Mouse (Mus musculus): Measurements from ENCODE around the gene Myrf. TPM values are rescaled to one million over a fixed set of nuclear protein-coding genes. Genes with fewer than 3 reads are reported as not detected.

The Myrf gene
- polyA plus RNA-seq, 1 experiment from 2014 or later = 1.7 TPM

GRCm38 (mm10) chr19:10190796-10191195 lies 49.8 kb downstream of the Myrf start:
- Histone ChIP-seq H3K9me3 (ENCODE audit: control insufficient read depth, low read length) (no peaks in the 10 kb centered on the region), H3K36me3 (ENCODE audit: control insufficient read depth, insufficient read depth, low read length) (peaks cover 72% of the 10 kb centered on the region), H3K4me3 (ENCODE audit: low read depth, low read length) (no peak overlapping the region), H3K4me2 (no peak overlapping the region), H3K9ac (ENCODE audit: low read length) (no peak overlapping the region), H3K27ac (ENCODE audit: low read depth, low read length) (no peak overlapping the region), H3K4me1 (ENCODE audit: control insufficient read depth, insufficient read depth, low read length) (no peaks in the 10 kb centered on the region), H3K27me3 (ENCODE audit: control insufficient read depth, insufficient read depth, low read length) (no peaks in the 10 kb centered on the region)
- DNase-seq (ENCODE audit: low spot score, missing footprints) (peak; percentile 97), ATAC-seq (ENCODE audit: low FRiP score) (peak; percentile 40; the same call in 1 of the 2 replicates)
- WGBS = 53% methylated on average over 2 of the region's 2 CpGs

DNA sequence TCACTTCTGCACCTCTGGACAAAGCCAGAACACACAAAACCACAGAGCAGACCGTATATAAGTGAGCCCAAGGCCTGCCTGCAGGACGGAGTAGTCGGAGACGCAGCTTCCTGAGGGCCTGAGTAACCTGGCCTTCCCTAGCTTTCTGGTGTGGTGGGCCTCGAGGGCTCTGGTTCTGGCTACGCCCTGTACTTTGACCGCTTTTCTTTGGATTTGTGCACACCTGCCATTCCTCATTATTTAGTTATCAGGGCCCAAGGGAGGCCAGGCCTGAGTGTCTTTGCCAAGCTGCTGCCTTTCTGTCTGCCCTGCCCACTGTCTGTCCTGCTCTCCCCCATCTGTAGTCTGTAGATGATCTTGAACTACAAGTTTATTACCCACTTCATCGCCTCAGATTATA lies 50.6 kb downstream of the Myrf start:
- no peak for DNase-seq (ENCODE audit: low spot score, missing footprints)
- no peak overlapping the region for H3K4me2 ChIP-seq
- H3K27me3 ChIP-seq (ENCODE audit: control insufficient read depth, insufficient read depth, low read length) = no peaks in the 10 kb centered on the region
- no peak for ATAC-seq (ENCODE audit: low FRiP score)
- no peak overlapping the region for H3K4me3 ChIP-seq (ENCODE audit: low read depth, low read length)
- no peak overlapping the region for H3K27ac ChIP-seq (ENCODE audit: low read depth, low read length)
- no peaks in the 10 kb centered on the region for H3K9me3 ChIP-seq (ENCODE audit: control insufficient read depth, low read length)
- no peak overlapping the region for H3K9ac ChIP-seq (ENCODE audit: low read length)
- WGBS = 95% methylated on average over 8 of the region's 8 CpGs
- peaks cover 69% of the 10 kb centered on the region for H3K36me3 ChIP-seq (ENCODE audit: control insufficient read depth, insufficient read depth, low read length)
- H3K4me1 ChIP-seq (ENCODE audit: control insufficient read depth, insufficient read depth, low read length) = peaks cover 1% of the 10 kb centered on the region; the same call in 1 of the 2 replicates

GRCm38 (mm10) chr19:10189022-10189421 lies 51.5 kb downstream of the Myrf start:
- Histone ChIP-seq H3K27ac (ENCODE audit: low read depth, low read length) (no peak overlapping the region), H3K4me2 (no peak overlapping the region), H3K9me3 (ENCODE audit: control insufficient read depth, low read length) (no peaks in the 10 kb centered on the region), H3K36me3 (ENCODE audit: control insufficient read depth, insufficient read depth, low read length) (peaks cover 62% of the 10 kb centered on the region), H3K4me3 (ENCODE audit: low read depth, low read length) (no peak overlapping the region), H3K4me1 (ENCODE audit: control insufficient read depth, insufficient read depth, low read length) (peaks cover 10% of the 10 kb centered on the region), H3K9ac (ENCODE audit: low read length) (no peak overlapping the region), H3K27me3 (ENCODE audit: control insufficient read depth, insufficient read depth, low read length) (no peaks in the 10 kb centered on the region)
- DNase-seq (ENCODE audit: low spot score, missing footprints) (no peak), ATAC-seq (ENCODE audit: low FRiP score) (no peak)
- 92% methylated on average over 6 of the region's 6 CpGs for WGBS

DNA sequence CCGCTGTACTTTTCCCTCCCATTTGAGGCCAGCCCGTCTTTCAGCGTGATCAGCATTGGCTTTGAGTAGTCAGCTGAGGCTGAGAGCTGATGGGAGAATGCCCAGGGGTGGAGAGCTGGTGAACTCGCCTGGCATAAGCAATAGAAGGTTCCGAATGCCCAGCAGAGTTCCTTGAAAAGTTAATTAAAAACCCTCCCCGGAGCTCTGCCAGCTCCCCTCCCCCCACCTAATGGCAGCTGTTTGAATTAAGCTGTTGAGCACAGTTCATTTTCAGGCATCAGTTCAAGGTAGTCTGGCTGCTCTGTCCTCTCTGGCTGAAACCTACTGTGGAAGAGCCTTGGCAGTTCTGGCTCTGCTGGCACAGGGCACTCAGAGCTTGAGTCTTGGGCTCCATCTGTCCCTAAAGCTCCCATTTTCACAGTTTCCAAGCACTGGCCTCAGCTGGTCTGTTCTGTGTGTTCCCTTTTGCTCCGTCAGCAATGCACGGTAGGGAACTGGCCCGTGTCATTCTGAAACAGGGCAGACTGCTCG lies 52.2 kb downstream of the Myrf start:
- peaks cover 12% of the 10 kb centered on the region for H3K4me1 ChIP-seq (ENCODE audit: control insufficient read depth, insufficient read depth, low read length)
- ATAC-seq (ENCODE audit: low FRiP score) (no peak), DNase-seq (ENCODE audit: low spot score, missing footprints) (no peak)
- 86% methylated on average over 10 of the region's 10 CpGs for WGBS
- no peaks in the 10 kb centered on the region for H3K27me3 ChIP-seq (ENCODE audit: control insufficient read depth, insufficient read depth, low read length)
- no peak overlapping the region for H3K9ac ChIP-seq (ENCODE audit: low read length)
- H3K4me3 ChIP-seq (ENCODE audit: low read depth, low read length) = no peak overlapping the region
- no peak overlapping the region for H3K4me2 ChIP-seq
- peaks cover 56% of the 10 kb centered on the region for H3K36me3 ChIP-seq (ENCODE audit: control insufficient read depth, insufficient read depth, low read length)
- no peaks in the 10 kb centered on the region for H3K9me3 ChIP-seq (ENCODE audit: control insufficient read depth, low read length)
- no peak overlapping the region for H3K27ac ChIP-seq (ENCODE audit: low read depth, low read length)

GRCm38 (mm10) chr19:10186569-10186968 lies 54.0 kb downstream of the Myrf start:
- no peaks in the 10 kb centered on the region for H3K9me3 ChIP-seq (ENCODE audit: control insufficient read depth, low read length)
- 94% methylated on average over 8 of the region's 8 CpGs for WGBS
- no peak overlapping the region for H3K4me3 ChIP-seq (ENCODE audit: low read depth, low read length)
- no peak overlapping the region for H3K4me2 ChIP-seq
- H3K9ac ChIP-seq (ENCODE audit: low read length) = no peak overlapping the region
- no peaks in the 10 kb centered on the region for H3K27me3 ChIP-seq (ENCODE audit: control insufficient read depth, insufficient read depth, low read length)
- H3K4me1 ChIP-seq (ENCODE audit: control insufficient read depth, insufficient read depth, low read length) = peaks cover 12% of the 10 kb centered on the region
- ATAC-seq (ENCODE audit: low FRiP score) = no peak
- peaks cover 40% of the 10 kb centered on the region for H3K36me3 ChIP-seq (ENCODE audit: control insufficient read depth, insufficient read depth, low read length)
- no peak overlapping the region for H3K27ac ChIP-seq (ENCODE audit: low read depth, low read length)
- DNase-seq (ENCODE audit: low spot score, missing footprints) = no peak

DNA sequence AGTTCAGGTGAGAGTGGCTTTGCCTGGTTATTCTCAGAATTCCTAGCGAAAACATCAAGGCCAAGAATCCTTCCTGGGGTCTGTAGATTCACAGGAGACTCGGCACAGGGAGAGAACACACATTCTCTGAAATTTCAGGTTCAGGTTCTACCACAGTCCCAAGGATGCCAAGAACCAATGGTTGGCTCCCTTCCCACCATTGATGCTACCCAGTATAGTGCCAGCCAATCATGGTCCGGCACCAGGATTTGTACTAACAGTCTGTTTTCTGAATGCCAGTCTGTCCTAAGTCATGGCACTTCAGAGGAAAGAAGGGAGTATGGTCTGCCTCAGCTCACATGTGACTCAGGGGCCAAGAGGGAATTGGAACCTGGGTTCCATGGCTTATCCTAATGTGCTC lies 54.7 kb downstream of the Myrf start:
- Histone ChIP-seq H3K4me3 (ENCODE audit: low read depth, low read length) (no peak overlapping the region), H3K9me3 (ENCODE audit: control insufficient read depth, low read length) (no peaks in the 10 kb centered on the region), H3K4me2 (no peak overlapping the region), H3K27me3 (ENCODE audit: control insufficient read depth, insufficient read depth, low read length) (no peaks in the 10 kb centered on the region), H3K27ac (ENCODE audit: low read depth, low read length) (no peak overlapping the region), H3K36me3 (ENCODE audit: control insufficient read depth, insufficient read depth, low read length) (peaks cover 37% of the 10 kb centered on the region), H3K4me1 (ENCODE audit: control insufficient read depth, insufficient read depth, low read length) (peaks cover 12% of the 10 kb centered on the region), H3K9ac (ENCODE audit: low read length) (no peak overlapping the region)
- 94% methylated on average over 3 of the region's 3 CpGs for WGBS
- DNase-seq (ENCODE audit: low spot score, missing footprints) (no peak), ATAC-seq (ENCODE audit: low FRiP score) (no peak)

DNA sequence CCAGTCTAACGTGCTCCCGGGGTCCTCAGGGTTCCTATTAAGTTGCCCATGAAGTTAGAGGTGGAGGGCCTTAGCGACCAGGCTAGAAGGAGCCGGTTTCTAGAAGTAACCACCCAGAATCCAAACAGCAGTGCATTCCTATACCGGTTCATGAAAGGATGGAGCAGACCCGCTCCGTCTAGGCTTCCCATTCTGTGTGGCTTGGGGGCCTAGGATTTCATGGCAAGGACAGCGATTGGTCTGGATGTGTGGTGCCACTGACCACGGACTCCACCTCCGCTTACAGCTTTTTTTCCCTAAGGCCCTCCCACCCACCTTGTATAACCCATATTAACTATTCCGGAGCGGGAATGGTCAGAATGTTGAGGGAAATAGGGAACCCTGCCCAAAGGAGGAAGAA lies 56.5 kb downstream of the Myrf start:
- 10% methylated on average over 12 of the region's 12 CpGs for WGBS
- peaks cover 12% of the 10 kb centered on the region for H3K4me1 ChIP-seq (ENCODE audit: control insufficient read depth, insufficient read depth, low read length)
- DNase-seq (ENCODE audit: low spot score, missing footprints) = no peak
- H3K27ac ChIP-seq (ENCODE audit: low read depth, low read length) = peak overlapping the region; percentile 86
- ATAC-seq (ENCODE audit: low FRiP score) = 0 out of 2 replicates have a peak, but pooled peaks have one; percentile 25
- peak overlapping the region; percentile 90 for H3K9ac ChIP-seq (ENCODE audit: low read length)
- peak overlapping the region; percentile 66 for H3K4me2 ChIP-seq
- peak overlapping the region; percentile 55 for H3K4me3 ChIP-seq (ENCODE audit: low read depth, low read length)
- no peaks in the 10 kb centered on the region for H3K9me3 ChIP-seq (ENCODE audit: control insufficient read depth, low read length)
- H3K36me3 ChIP-seq (ENCODE audit: control insufficient read depth, insufficient read depth, low read length) = peaks cover 21% of the 10 kb centered on the region
- no peaks in the 10 kb centered on the region for H3K27me3 ChIP-seq (ENCODE audit: control insufficient read depth, insufficient read depth, low read length)

GRCm38 (mm10) chr19:10183299-10183983 lies 57.1 kb downstream of the Myrf start:
- Histone ChIP-seq H3K36me3 (ENCODE audit: control insufficient read depth, insufficient read depth, low read length) (peaks cover 14% of the 10 kb centered on the region), H3K4me3 (ENCODE audit: low read depth, low read length) (peak overlapping the region; percentile 55), H3K27ac (ENCODE audit: low read depth, low read length) (peak overlapping the region; percentile 86), H3K9me3 (ENCODE audit: control insufficient read depth, low read length) (no peaks in the 10 kb centered on the region), H3K4me1 (ENCODE audit: control insufficient read depth, insufficient read depth, low read length) (peaks cover 12% of the 10 kb centered on the region), H3K9ac (ENCODE audit: low read length) (peak overlapping the region; percentile 90), H3K4me2 (peak overlapping the region; percentile 66), H3K27me3 (ENCODE audit: control insufficient read depth, insufficient read depth, low read length) (no peaks in the 10 kb centered on the region)
- DNase-seq (ENCODE audit: low spot score, missing footprints) (no peak), ATAC-seq (ENCODE audit: low FRiP score) (peak; percentile 64)
- WGBS = under 1% methylated on average over 35 of the region's 35 CpGs

DNA sequence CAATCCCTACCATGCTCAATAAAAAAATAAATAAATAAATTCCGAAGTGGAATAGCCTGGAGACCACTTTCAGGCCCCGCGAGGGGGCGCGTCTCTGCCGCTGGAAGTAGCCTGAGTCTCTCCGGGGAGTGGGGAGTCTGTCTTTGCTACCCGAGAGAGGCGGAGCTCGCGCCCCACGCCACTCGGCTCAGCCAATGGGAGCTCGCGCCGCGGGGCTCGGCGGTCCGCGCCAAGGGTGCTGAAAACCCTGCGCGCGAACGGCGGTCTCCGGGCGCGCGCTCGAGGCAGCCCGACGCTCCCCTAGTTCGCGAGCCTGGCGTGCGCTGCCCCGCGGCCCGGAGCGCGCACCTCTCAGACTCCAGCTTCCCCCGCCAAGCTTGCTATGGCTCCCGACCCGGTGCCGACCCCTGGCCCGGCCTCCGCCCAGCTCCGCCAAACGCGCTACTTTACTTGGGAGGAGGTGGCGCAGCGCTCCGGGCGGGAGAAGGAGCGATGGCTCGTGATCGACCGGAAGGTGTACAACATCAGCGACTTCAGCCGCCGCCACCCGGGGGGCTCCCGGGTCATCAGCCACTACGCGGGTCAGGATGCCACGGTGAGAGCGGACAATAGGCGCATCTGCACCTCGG lies 57.8 kb downstream of the Myrf start, which contains the start of gene Fads1:
Gene Fads1 (plus strand): TSS at position 219 of the 629 bp plus-strand sequence.
- WGBS = under 1% methylated on average over 70 of the region's 70 CpGs
- Histone ChIP-seq H3K27ac (ENCODE audit: low read depth, low read length) (peak within 1 kb of the TSS; percentile 86), H3K27me3 (ENCODE audit: control insufficient read depth, insufficient read depth, low read length) (no peaks in the 10 kb centered on the region), H3K9ac (ENCODE audit: low read length) (peak within 1 kb of the TSS; percentile 90), H3K36me3 (ENCODE audit: control insufficient read depth, insufficient read depth, low read length) (peaks cover 12% of the 10 kb centered on the region; the same call in 1 of the 2 replicates), H3K4me1 (ENCODE audit: control insufficient read depth, insufficient read depth, low read length) (peaks cover 12% of the 10 kb centered on the region), H3K4me2 (peak within 1 kb of the TSS; percentile 66), H3K9me3 (ENCODE audit: control insufficient read depth, low read length) (no peaks in the 10 kb centered on the region), H3K4me3 (ENCODE audit: low read depth, low read length) (peak within 1 kb of the TSS; percentile 55)
- ATAC-seq (ENCODE audit: low FRiP score) = peak; percentile 98
- DNase-seq (ENCODE audit: low spot score, missing footprints) = peak; percentile 99
